Mouse (Mus musculus) E14TG2a.4 (cell line): ENCODE results near the gene Atp4b.

Source experiments
- CTCF ChIP-seq: conservative IDR thresholded peaks from 2 replicates; pipeline ENCODE4 v1.5.1; 2014; ENCODE audit warnings: low read length
- NANOG ChIP-seq: IDR thresholded peaks from 2 replicates; pipeline ENCODE4 v1.6.1; 2014; ENCODE audit warnings: borderline replicate concordance, low read length, mixed read lengths
- POU5F1 ChIP-seq: IDR thresholded peaks from 2 replicates; pipeline ENCODE4 v1.6.1; 2014; ENCODE audit warnings: low read length, borderline replicate concordance

DNA sequence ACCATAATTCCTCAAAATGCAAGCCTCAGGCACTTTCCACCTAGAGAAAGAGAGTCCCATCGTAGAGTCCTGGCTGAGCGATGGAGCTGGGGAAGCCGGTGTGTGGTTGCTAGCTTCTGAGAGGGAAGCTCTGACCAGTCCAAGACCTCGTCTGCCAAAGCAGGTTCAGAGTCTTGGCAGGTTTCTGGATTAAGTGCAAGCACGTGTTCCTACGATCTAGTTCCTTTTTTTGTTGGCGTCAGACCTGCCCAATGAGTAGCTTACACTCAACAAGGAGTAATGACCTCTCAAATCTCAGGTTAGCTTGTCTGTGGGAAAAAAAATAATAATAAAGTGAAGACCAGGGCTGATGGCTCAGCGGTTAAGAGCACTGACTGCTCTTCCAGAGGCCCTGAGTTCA, 8.9 kb downstream of the Atp4b start:
- TF ChIP-seq CTCF (no peak), POU5F1 (no peak), NANOG (no peak)
